Mouse (Mus musculus) right cerebral cortex, postnatal 14 days (tissue): ENCODE measurements around the gene Thra.

Experiments used
- DNase-seq: peaks from one replicate; pipeline ENCODE4 v3.0.0; 2022

The Thra gene

GRCm38 (mm10) chr11:98797306-98797705, 56.9 kb downstream of the Thra start:
- no peak for DNase-seq

- DNase-seq, result no peak
Observed at GRCm38 (mm10) chr11:98797909-98798308, 57.5 kb downstream of the Thra start.

- DNase-seq, result no peak
Observed at GRCm38 (mm10) chr11:98804605-98805004, 64.2 kb downstream of the Thra start, which contains the start of gene Casc3. Casc3 (plus strand) TSS chr11:98804905.

- DNase-seq, result no peak
Observed at GRCm38 (mm10) chr11:98808417-98808816, 68.0 kb downstream of the Thra start.

- peak; percentile 98 for DNase-seq
Observed at GRCm38 (mm10) chr11:98809457-98810290, 69.2 kb downstream of the Thra start.

- DNase-seq, result no peak
Observed at GRCm38 (mm10) chr11:98810686-98811085, 70.2 kb downstream of the Thra start.

GRCm38 (mm10) chr11:98816706-98817239, 76.3 kb downstream of the Thra start:
- DNase-seq, result no peak
